In genomic region chr1:20018198-20018925, GRCm38 (mm10) we compare ENCODE assay signal across 23 mouse cellular contexts.
DNase-seq lines count a peak whose midpoint lies in the region; ATAC-seq and TF ChIP-seq lines count a peak whose summit lies in the region.
"Had no signal": no experiment of that assay in that cellular context is flagged by ENCODE, and none has a peak within 500 bp of the region (broad histone marks: within the 10 kb centered on the region; RNA-seq: fewer than 3 reads in every experiment).

No protein-coding gene starts in this region.

- no peak for TF ChIP-seq CTCF in brain, embryonic 14.5 days (IDR thresholded peaks at IDR 0.05; ENCODE audit: borderline replicate concordance, extremely low read depth, insufficient read depth, insufficient read length)
- no peak for TF ChIP-seq CTCF in midbrain, postnatal 0 days (IDR thresholded peaks at IDR 0.05)

- no peak overlapping the region for H3K4me2 ChIP-seq in midbrain, embryonic 13.5 days (replicated peaks)
- no peak overlapping the region for H3K4me2 ChIP-seq in midbrain, embryonic 11.5 days
- no peak overlapping the region for H3K4me2 ChIP-seq in midbrain, postnatal 0 days (ENCODE audit: low read depth, low read length, poor library complexity, severe bottlenecking)
- H3K4me2 ChIP-seq: embryonic facial prominence, embryonic 15.5 days; forebrain, embryonic 15.5 days; intestine, embryonic 15.5 days had no signal

- TF ChIP-seq POLR2A in brain, embryonic 14.5 days (IDR thresholded peaks at IDR 0.05; ENCODE audit: borderline replicate concordance, extremely low read depth, insufficient read depth, insufficient read length, poor library complexity, severe bottlenecking): no peak

- H3K36me3 ChIP-seq in midbrain, embryonic 13.5 days: no peaks in the 10 kb centered on the region
- H3K36me3 ChIP-seq in midbrain, embryonic 11.5 days (ENCODE audit: control insufficient read depth, insufficient read depth, low read length): no peaks in the 10 kb centered on the region
- no peaks in the 10 kb centered on the region for H3K36me3 ChIP-seq in midbrain, postnatal 0 days (ENCODE audit: insufficient read depth, low read length)
- H3K36me3 ChIP-seq: embryonic facial prominence, embryonic 15.5 days; forebrain, embryonic 15.5 days; heart, embryonic 10.5 days; intestine, embryonic 15.5 days had no signal

- H3K4me3 ChIP-seq in midbrain, embryonic 13.5 days (replicated peaks): no peak overlapping the region
- no peak overlapping the region for H3K4me3 ChIP-seq in midbrain, embryonic 11.5 days (ENCODE audit: low read depth, low read length)
- no peak overlapping the region for H3K4me3 ChIP-seq in midbrain, postnatal 0 days (ENCODE audit: low read depth, low read length)
- H3K4me3 ChIP-seq: embryonic facial prominence, embryonic 15.5 days; forebrain, embryonic 15.5 days; heart, embryonic 10.5 days; intestine, embryonic 15.5 days; myocyte had no signal

- WGBS in midbrain, embryonic 13.5 days: 73% methylated on average over 8 of the region's 8 CpGs
- WGBS in midbrain, embryonic 11.5 days: 85% methylated on average over 8 of the region's 8 CpGs
- 58% methylated on average over 8 of the region's 8 CpGs for WGBS in midbrain, postnatal 0 days

- DNase-seq in adrenal gland, adult 8-10 months: peak; percentile 4
- no peak for DNase-seq in adrenal gland, postnatal 25 days
- no peak for DNase-seq in midbrain, embryonic 11.5 days (ENCODE audit: low spot score, missing footprints)
- DNase-seq in brain, embryonic 14.5 days (ENCODE audit: low read depth): peak; percentile 53
- no peak for DNase-seq in midbrain, postnatal 0 days (ENCODE audit: low spot score)
- DNase-seq in left cerebral cortex, adult 9 months (ENCODE audit: low spot score in 2 of 2): no peak
- DNase-seq: cerebellum, adult 18-20 months; cerebellum, postnatal 25 days; gastrocnemius, postnatal 10 days; heart, postnatal 4 days; kidney, adult 8-10 months; kidney, postnatal 10 days; thymus, adult 2 months had no signal

- no peaks in the 10 kb centered on the region for H3K27me3 ChIP-seq in midbrain, embryonic 13.5 days
- H3K27me3 ChIP-seq in midbrain, embryonic 11.5 days (ENCODE audit: control insufficient read depth, insufficient read depth, low read length): no peaks in the 10 kb centered on the region
- H3K27me3 ChIP-seq in midbrain, postnatal 0 days (ENCODE audit: insufficient read depth, low read length): no peaks in the 10 kb centered on the region
- H3K27me3 ChIP-seq: embryonic facial prominence, embryonic 15.5 days; forebrain, embryonic 15.5 days; intestine, embryonic 15.5 days had no signal

- ATAC-seq in midbrain, embryonic 13.5 days: peak; percentile 74
- ATAC-seq in midbrain, embryonic 11.5 days (ENCODE audit: low FRiP score): no peak
- ATAC-seq in midbrain, postnatal 0 days (ENCODE audit: low FRiP score): peak; percentile 56; the same call in 1 of the 2 replicates
- ATAC-seq in activated CD4-positive, CD25-positive, alpha-beta regulatory T cell, adult 4 months: no peak
- ATAC-seq: CD4-positive, CD25-positive, alpha-beta regulatory T cell, adult 4 months; forebrain, embryonic 15.5 days; intestine, embryonic 15.5 days had no signal

- peak overlapping the region; percentile 45 for H3K27ac ChIP-seq in midbrain, embryonic 13.5 days
- H3K27ac ChIP-seq in midbrain, embryonic 11.5 days (ENCODE audit: low read depth, low read length): no peak overlapping the region
- H3K27ac ChIP-seq in midbrain, postnatal 0 days (ENCODE audit: low read depth, low read length): 0 out of 2 replicates have a peak overlapping the region, but pooled peaks have one; percentile 34
- H3K27ac ChIP-seq: embryonic facial prominence, embryonic 15.5 days; forebrain, embryonic 15.5 days; heart, embryonic 10.5 days; intestine, embryonic 15.5 days; macrophage; stomach, postnatal 0 days had no signal

- no peaks in the 10 kb centered on the region for H3K4me1 ChIP-seq in midbrain, embryonic 13.5 days (replicated peaks)
- H3K4me1 ChIP-seq in midbrain, embryonic 11.5 days (ENCODE audit: control insufficient read depth, insufficient read depth, low read length): no peaks in the 10 kb centered on the region
- no peaks in the 10 kb centered on the region for H3K4me1 ChIP-seq in midbrain, postnatal 0 days (ENCODE audit: insufficient read depth, low read length)
- H3K4me1 ChIP-seq: embryonic facial prominence, embryonic 15.5 days; forebrain, embryonic 15.5 days; heart, embryonic 10.5 days; intestine, embryonic 15.5 days had no signal

- H3K9ac ChIP-seq in midbrain, embryonic 13.5 days (replicated peaks): no peak overlapping the region
- no peak overlapping the region for H3K9ac ChIP-seq in midbrain, embryonic 11.5 days (ENCODE audit: low read length)
- no peak overlapping the region for H3K9ac ChIP-seq in midbrain, postnatal 0 days (replicated peaks; ENCODE audit: low read length, poor library complexity, severe bottlenecking)
- H3K9ac ChIP-seq: embryonic facial prominence, embryonic 15.5 days; forebrain, embryonic 15.5 days; intestine, embryonic 15.5 days had no signal

- no peaks in the 10 kb centered on the region for H3K9me3 ChIP-seq in midbrain, embryonic 13.5 days
- no peaks in the 10 kb centered on the region for H3K9me3 ChIP-seq in midbrain, embryonic 11.5 days (ENCODE audit: control insufficient read depth, low read length)
- no peaks in the 10 kb centered on the region for H3K9me3 ChIP-seq in midbrain, postnatal 0 days (ENCODE audit: low read length)
- H3K9me3 ChIP-seq: embryonic facial prominence, embryonic 15.5 days; forebrain, embryonic 15.5 days; heart, embryonic 10.5 days; intestine, embryonic 15.5 days had no signal

Comparison
In these comparisons a context has a peak if more than half of its experiments do, and no peak if none do; other contexts are left out.
1. DNase-seq: peak in adrenal gland, adult 8-10 months (single experiment) and brain, embryonic 14.5 days (single experiment); none in adrenal gland, postnatal 25 days (single experiment), midbrain, embryonic 11.5 days (single experiment), midbrain, postnatal 0 days (single experiment) and left cerebral cortex, adult 9 months (0 of 2).
2. ATAC-seq: peak in midbrain, embryonic 13.5 days (single experiment) and midbrain, postnatal 0 days (single experiment); none in midbrain, embryonic 11.5 days (single experiment) and activated CD4-positive, CD25-positive, alpha-beta regulatory T cell, adult 4 months (single experiment).